Mouse (Mus musculus) subcutaneous adipose tissue, adult 2 months (tissue): Measurements from ENCODE around the gene Dand5. TPM values are rescaled to one million over a fixed set of nuclear protein-coding genes. Genes with fewer than 3 reads are reported as not detected.

ENCODE experiments used
- polyA plus RNA-seq: library from polyadenylated mRNA; depleted of rRNA; stranded (reverse); fragments of >200 nt; gene quantifications from 2 replicates; pipeline ENCODE4 v1.2.3, GENCODE M21; 2012; ENCODE audit warnings: low replicate concordance; rRNA removed

Dand5 gene
- 4.0 TPM in 2 replicates for polyA plus RNA-seq

GRCm38 (mm10) chr8:84822723-84823122 is at the start of gene Dand5:
Dand5 (minus strand) TSS chr8:84822823.

GRCm38 (mm10) chr8:84871376-84872308 is 49.0 kb upstream of the Dand5 start, which contains the start of gene Syce2:
Syce2 (plus strand) TSS chr8:84872111.

GRCm38 (mm10) chr8:84856864-84857441 is 34.3 kb upstream of the Dand5 start, which contains the start of gene Farsa:
Farsa (plus strand) TSS chr8:84856989.

GRCm38 (mm10) chr8:84846722-84847572 is 24.3 kb upstream of the Dand5 start, which contains the start of gene Calr:
Calr (minus strand) TSS chr8:84846934.

GRCm38 (mm10) chr8:84840248-84840999 is 17.8 kb upstream of the Dand5 start, which contains the start of gene Rad23a:
Rad23a (minus strand) TSS chr8:84840665.

GRCm38 (mm10) chr8:84831490-84831889 is 8.9 kb upstream of the Dand5 start, which contains the start of gene Gadd45gip1:
Gadd45gip1 (plus strand) TSS chr8:84831522.

GRCm38 (mm10) chr8:84799999-84800831 is 22.4 kb downstream of the Dand5 start, which contains the start of gene Nfix:
Nfix (minus strand) TSS chr8:84800344.

Other genes starting within 250 kb of the Dand5 start
- gene Ier2, start 160.0 kb downstream of the Dand5 start, polyA plus RNA-seq: 10.9 and 23.8 TPM in 2 replicates
- 72.4 and 132 TPM in 2 replicates for gene Trmt1, start 136.5 kb downstream of the Dand5 start, polyA plus RNA-seq
- 73.3 and 129 TPM in 2 replicates for gene Nacc1, start 135.0 kb downstream of the Dand5 start, polyA plus RNA-seq
- gene Lyl1, start 121.4 kb downstream of the Dand5 start, polyA plus RNA-seq: 13.9 and 16.3 TPM in 2 replicates
- 0.86 and 1.6 TPM in 2 replicates for gene G430095P16Rik, start 99.8 kb downstream of the Dand5 start, polyA plus RNA-seq
- gene Nfix, start 22.5 kb downstream of the Dand5 start, polyA plus RNA-seq: 59.3 and 122 TPM in 2 replicates
- gene Gadd45gip1, start 8.7 kb upstream of the Dand5 start, polyA plus RNA-seq: 10.2 and 33.6 TPM in 2 replicates
- 104 and 105 TPM in 2 replicates for gene Rad23a, start 17.8 kb upstream of the Dand5 start, polyA plus RNA-seq
- 216 and 341 TPM in 2 replicates for gene Calr, start 24.1 kb upstream of the Dand5 start, polyA plus RNA-seq
- 43.3 and 77.7 TPM in 2 replicates for gene Farsa, start 34.2 kb upstream of the Dand5 start, polyA plus RNA-seq
- gene Syce2, start 49.3 kb upstream of the Dand5 start, polyA plus RNA-seq: 1.1 and 2.7 TPM in 2 replicates
- gene Gcdh, start 71.1 kb upstream of the Dand5 start, polyA plus RNA-seq: 87.4 and 112 TPM in 2 replicates
- gene Klf1, start 79.1 kb upstream of the Dand5 start, polyA plus RNA-seq: 0.22 and 0.30 TPM in 2 replicates
- 29.4 and 31.5 TPM in 2 replicates for gene Dnase2a, start 85.7 kb upstream of the Dand5 start, polyA plus RNA-seq
- 0.03 and 0.10 TPM in 2 replicates for gene Mast1, start 114.5 kb upstream of the Dand5 start, polyA plus RNA-seq
- gene Rtbdn, start 124.2 kb upstream of the Dand5 start, polyA plus RNA-seq: not detected in 2 replicates
- not detected in 2 replicates for gene Gm49661, start 146.6 kb upstream of the Dand5 start, polyA plus RNA-seq
- gene Prdx2, start 146.8 kb upstream of the Dand5 start, polyA plus RNA-seq: 246 and 252 TPM in 2 replicates
- gene Rnaseh2a, start 146.9 kb upstream of the Dand5 start, polyA plus RNA-seq: 38.6 and 47.8 TPM in 2 replicates
- gene Junb, start 155.9 kb upstream of the Dand5 start, polyA plus RNA-seq: 35.0 and 39.1 TPM in 2 replicates
- gene Hook2, start 167.8 kb upstream of the Dand5 start, polyA plus RNA-seq: 2.5 and 10.6 TPM in 2 replicates
- gene Best2, start 191.7 kb upstream of the Dand5 start, polyA plus RNA-seq: not detected in 2 replicates
- 184 and 205 TPM in 2 replicates for gene Asna1, start 202.5 kb upstream of the Dand5 start, polyA plus RNA-seq
- 61.2 and 143 TPM in 2 replicates for gene Trir, start 204.0 kb upstream of the Dand5 start, polyA plus RNA-seq
- 74.9 and 104 TPM in 2 replicates for gene Tnpo2, start 214.1 kb upstream of the Dand5 start, polyA plus RNA-seq
- gene Fbxw9, start 237.2 kb upstream of the Dand5 start, polyA plus RNA-seq: 36.0 and 48.0 TPM in 2 replicates
- gene Gm5741, start 245.2 kb upstream of the Dand5 start, polyA plus RNA-seq: 0.85 TPM in 1 of 2 replicates, not detected in the other
- 31.5 and 54.1 TPM in 2 replicates for gene Dhps, start 248.9 kb upstream of the Dand5 start, polyA plus RNA-seq